Mouse (Mus musculus): Measurements from ENCODE around the gene Banp.

- TF ChIP-seq CTCF (IDR thresholded peaks at IDR 0.05) (no peak), POLR2A (IDR thresholded peaks at IDR 0.05; ENCODE audit: insufficient read depth, low read depth, low read length) (no peak)
Measured at GRCm38 (mm10) chr8:121970225-121970624, 20.7 kb downstream of the Banp start.
